Mouse (Mus musculus) hindbrain, embryonic 10.5 days (tissue): ENCODE results near the gene Tmem38a. TPM values are rescaled to one million over a fixed set of nuclear protein-coding genes. Genes with fewer than 3 reads are reported as not detected.

Source experiments
- DNase-seq: peaks from one replicate; pipeline ENCODE4 v3.0.0-alpha.2; 2017; ENCODE audit warnings: low spot score
- H3K27ac ChIP-seq: fragments of 300-500 bp; sonication (generic); 2 replicates; pipeline ENCODE4 v1.5.1; 2016; ENCODE audit warnings: mild to moderate bottlenecking, moderate library complexity
- H3K27me3 ChIP-seq: fragments of 300-500 bp; sonication (generic); 2 replicates; pipeline ENCODE4 v1.6.1; 2016; ENCODE audit warnings: mild to moderate bottlenecking; ENCODE audit not compliant: poor library complexity, insufficient read depth, severe bottlenecking
- H3K36me3 ChIP-seq: fragments of 300-500 bp; sonication (generic); 2 replicates; pipeline ENCODE4 v1.6.1; 2016; ENCODE audit warnings: mild to moderate bottlenecking, moderate library complexity
- H3K4me1 ChIP-seq: fragments of 300-500 bp; sonication (generic); replicated peaks from 2 replicates; pipeline ENCODE4 v1.6.1; 2016; ENCODE audit warnings: mild to moderate bottlenecking
- H3K4me3 ChIP-seq: fragments of 300-500 bp; sonication (generic); 2 replicates; pipeline ENCODE4 v1.5.1; 2016; ENCODE audit warnings: mild to moderate bottlenecking, moderate library complexity
- H3K9me3 ChIP-seq: fragments of 300-500 bp; sonication (generic); 2 replicates; pipeline ENCODE4 v1.6.1; 2016; ENCODE audit warnings: mild to moderate bottlenecking, moderate library complexity
- WGBS: fragments of 180-500 bp; shearing (Covaris S2); methylation state at CpG from one replicate; pipeline ENCODE4 v1.1.7; 2016; 5-methylcytosine and 5-hydroxymethylcytosine counted together
- polyA plus RNA-seq: library from polyadenylated mRNA; unstranded; fragments of >200 nt; fragmentation: Nextera tagmentation; extraction: Ambion mirVana; gene quantifications from 2 replicates; pipeline ENCODE4 v1.2.1, GENCODE M21; 2016

The Tmem38a gene
- polyA plus RNA-seq, 1 experiment from 2014 or later, result 11.0 TPM

- Histone ChIP-seq H3K36me3 (peaks cover 39% of the 10 kb centered on the region), H3K4me1 (peaks cover 32% of the 10 kb centered on the region), H3K27me3 (no peaks in the 10 kb centered on the region), H3K4me3 (peak within 1 kb of the TSS; percentile 76), H3K9me3 (no peaks in the 10 kb centered on the region), H3K27ac (peak within 1 kb of the TSS; percentile 93)
- DNase-seq, result peak; percentile 98
- WGBS, result under 1% methylated on average over 52 of the region's 52 CpGs
These were observed 933 bp upstream of the Tmem38a start, which contains the start of gene Smim7 for GRCm38 (mm10) chr8:72570633-72571610. Gene Smim7, minus strand, starts transcription at chr8:72571088.

GRCm38 (mm10) chr8:72572507-72572906, 652 bp downstream of the Tmem38a start:
- peaks cover 23% of the 10 kb centered on the region for H3K36me3 ChIP-seq
- H3K4me1 ChIP-seq, result peaks cover 32% of the 10 kb centered on the region
- H3K4me3 ChIP-seq, result peak overlapping the region; percentile 76
- DNase-seq, result no peak
- 6% methylated on average over 10 of the region's 10 CpGs for WGBS
- H3K9me3 ChIP-seq, result no peaks in the 10 kb centered on the region
- no peaks in the 10 kb centered on the region for H3K27me3 ChIP-seq
- peak overlapping the region; percentile 93 for H3K27ac ChIP-seq

- H3K27me3 ChIP-seq, result no peaks in the 10 kb centered on the region
- WGBS, result 89% methylated on average over 6 of the region's 6 CpGs
- H3K4me1 ChIP-seq, result peaks cover 32% of the 10 kb centered on the region
- no peak overlapping the region for H3K27ac ChIP-seq
- H3K36me3 ChIP-seq, result peaks cover 13% of the 10 kb centered on the region
- H3K4me3 ChIP-seq, result no peak overlapping the region
- H3K9me3 ChIP-seq, result no peaks in the 10 kb centered on the region
- no peak for DNase-seq
These were observed 1.6 kb downstream of the Tmem38a start for GRCm38 (mm10) chr8:72573450-72573849.

DNA sequence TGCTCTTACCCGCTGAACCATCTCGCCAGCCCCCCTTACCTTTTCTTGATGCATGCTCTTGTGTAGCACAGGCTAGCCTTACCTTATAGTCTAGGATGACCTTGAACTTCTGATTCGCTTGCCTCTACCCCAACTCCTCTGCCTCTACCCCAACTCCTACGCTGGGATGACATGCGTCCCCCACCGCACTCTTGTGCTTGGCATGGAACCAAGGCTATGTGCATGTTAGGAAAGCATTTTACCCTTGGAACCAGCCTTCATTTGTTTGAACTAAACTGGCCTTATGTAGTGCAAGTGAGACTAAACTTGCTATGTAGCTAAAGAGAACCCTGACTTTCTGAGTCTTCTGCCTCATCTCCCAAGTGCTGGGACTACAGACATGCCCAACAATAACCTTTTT, 4.1 kb downstream of the Tmem38a start:
- H3K9me3 ChIP-seq, result no peaks in the 10 kb centered on the region
- no peak for DNase-seq
- H3K36me3 ChIP-seq, result no peaks in the 10 kb centered on the region
- H3K27me3 ChIP-seq, result no peaks in the 10 kb centered on the region
- WGBS, result 93% methylated on average over 6 of the region's 6 CpGs
- peaks cover 22% of the 10 kb centered on the region for H3K4me1 ChIP-seq
- no peak overlapping the region for H3K4me3 ChIP-seq
- no peak overlapping the region for H3K27ac ChIP-seq

DNA sequence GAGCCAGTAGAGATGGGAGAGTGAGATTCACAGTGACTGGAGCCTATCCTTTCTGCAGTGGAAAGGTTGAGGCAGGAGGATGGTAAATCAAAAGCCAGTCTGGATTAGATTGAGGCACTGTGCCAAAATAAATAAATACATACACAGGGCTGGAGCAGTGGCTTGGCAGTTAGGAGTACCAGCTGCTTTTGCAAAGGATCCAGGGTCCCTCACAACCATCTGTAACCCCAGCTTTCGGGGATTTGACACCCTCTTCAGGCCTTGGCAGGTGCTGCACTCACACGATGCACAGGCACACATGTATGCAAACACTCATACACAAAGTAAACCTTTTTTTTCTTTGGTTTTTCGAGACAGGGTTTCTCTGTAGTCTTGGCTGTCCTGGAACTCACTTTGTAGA, 5.4 kb downstream of the Tmem38a start:
- Histone ChIP-seq H3K27me3 (no peaks in the 10 kb centered on the region), H3K4me1 (peaks cover 15% of the 10 kb centered on the region), H3K27ac (no peak overlapping the region), H3K4me3 (no peak overlapping the region), H3K36me3 (peaks cover 3% of the 10 kb centered on the region; the same call in 1 of the 2 replicates), H3K9me3 (no peaks in the 10 kb centered on the region)
- 84% methylated on average over 3 of the region's 3 CpGs for WGBS
- no peak for DNase-seq

GRCm38 (mm10) chr8:72577941-72578340, 6.1 kb downstream of the Tmem38a start:
- H3K27me3 ChIP-seq, result no peaks in the 10 kb centered on the region
- WGBS, result 81% methylated on average over 1 of the region's 1 CpGs
- peaks cover 3% of the 10 kb centered on the region; the same call in 1 of the 2 replicates for H3K36me3 ChIP-seq
- H3K27ac ChIP-seq, result no peak overlapping the region
- DNase-seq, result no peak
- no peaks in the 10 kb centered on the region for H3K9me3 ChIP-seq
- no peak overlapping the region for H3K4me3 ChIP-seq
- peaks cover 8% of the 10 kb centered on the region for H3K4me1 ChIP-seq

DNA sequence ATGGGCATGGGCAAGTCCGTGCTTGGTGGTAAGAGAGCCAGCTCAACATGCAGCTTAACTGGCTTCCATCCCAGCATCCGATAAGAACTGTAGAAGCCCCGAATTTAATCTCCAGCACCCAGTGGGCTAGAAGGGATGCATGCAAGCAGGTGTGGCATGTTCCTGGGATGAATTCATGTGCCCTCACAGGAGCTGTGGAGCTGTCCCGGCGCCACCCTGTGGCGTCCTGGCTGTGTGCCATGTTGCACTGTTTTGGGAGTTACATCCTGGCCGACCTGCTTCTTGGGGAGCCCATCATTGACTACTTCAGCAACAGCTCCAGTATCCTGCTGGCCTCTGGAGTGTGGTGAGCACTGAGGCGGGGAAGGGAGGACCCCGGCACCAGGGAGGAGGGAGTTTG, 7.5 kb downstream of the Tmem38a start:
- no peaks in the 10 kb centered on the region for H3K27me3 ChIP-seq
- H3K4me1 ChIP-seq, result no peaks in the 10 kb centered on the region
- H3K36me3 ChIP-seq, result peaks cover 3% of the 10 kb centered on the region; the same call in 1 of the 2 replicates
- 70% methylated on average over 9 of the region's 9 CpGs for WGBS
- no peaks in the 10 kb centered on the region for H3K9me3 ChIP-seq
- DNase-seq, result no peak
- H3K4me3 ChIP-seq, result no peak overlapping the region
- H3K27ac ChIP-seq, result no peak overlapping the region

GRCm38 (mm10) chr8:72583056-72583771, 11.4 kb downstream of the Tmem38a start:
- Histone ChIP-seq H3K4me1 (no peaks in the 10 kb centered on the region), H3K9me3 (no peaks in the 10 kb centered on the region), H3K36me3 (peaks cover 3% of the 10 kb centered on the region; the same call in 1 of the 2 replicates), H3K27ac (no peak overlapping the region), H3K4me3 (no peak overlapping the region), H3K27me3 (no peaks in the 10 kb centered on the region)
- 90% methylated on average over 7 of the region's 7 CpGs for WGBS
- no peak for DNase-seq

DNA sequence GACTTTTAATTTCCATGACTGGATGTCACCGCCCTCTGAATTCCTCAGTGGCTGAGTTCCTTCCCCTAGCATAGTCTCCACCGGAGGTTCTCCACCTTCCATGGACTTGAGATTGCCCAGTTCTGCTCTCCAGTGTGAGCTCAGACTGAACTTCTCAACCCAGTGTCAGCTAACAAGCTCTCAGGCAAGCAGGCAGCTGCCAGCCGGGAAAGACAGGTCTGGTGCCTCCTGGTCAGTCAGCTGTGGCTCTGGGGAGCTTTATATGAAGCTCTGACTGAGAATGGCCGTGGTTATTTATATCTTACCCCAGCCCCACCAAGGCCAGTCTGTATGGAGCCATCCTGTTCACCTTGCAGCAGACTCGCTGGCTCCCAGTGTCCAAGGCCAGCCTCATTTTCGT, 12.5 kb downstream of the Tmem38a start:
- Histone ChIP-seq H3K36me3 (peaks cover 3% of the 10 kb centered on the region; the same call in 1 of the 2 replicates), H3K27me3 (no peaks in the 10 kb centered on the region), H3K9me3 (no peaks in the 10 kb centered on the region), H3K27ac (no peak overlapping the region), H3K4me1 (no peaks in the 10 kb centered on the region), H3K4me3 (no peak overlapping the region)
- WGBS, result 87% methylated on average over 6 of the region's 6 CpGs
- DNase-seq, result no peak

DNA sequence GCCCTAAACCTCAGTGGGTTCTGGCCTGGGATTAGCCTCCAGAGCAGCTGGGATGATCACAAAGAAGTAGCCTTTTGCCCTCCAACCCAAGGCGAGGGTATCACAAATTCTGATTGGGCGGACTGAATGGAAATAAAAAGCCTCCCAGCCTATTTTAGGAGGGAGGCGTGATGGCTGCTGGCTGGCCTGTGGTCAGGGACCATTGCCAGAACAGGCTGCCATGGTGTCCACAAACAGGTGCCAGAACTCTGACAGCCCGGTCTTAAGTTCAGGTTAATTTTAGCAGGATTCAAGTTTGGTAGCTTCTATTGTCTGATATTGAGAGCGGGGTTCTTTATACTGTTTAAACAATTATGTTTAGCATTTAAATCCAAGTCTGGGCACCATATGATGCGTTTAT, 16.0 kb downstream of the Tmem38a start:
- H3K4me3 ChIP-seq, result no peak overlapping the region
- H3K27me3 ChIP-seq, result no peaks in the 10 kb centered on the region
- no peaks in the 10 kb centered on the region for H3K9me3 ChIP-seq
- no peak overlapping the region for H3K27ac ChIP-seq
- no peaks in the 10 kb centered on the region for H3K36me3 ChIP-seq
- no peak for DNase-seq
- 77% methylated on average over 6 of the region's 6 CpGs for WGBS
- H3K4me1 ChIP-seq, result no peaks in the 10 kb centered on the region

DNA sequence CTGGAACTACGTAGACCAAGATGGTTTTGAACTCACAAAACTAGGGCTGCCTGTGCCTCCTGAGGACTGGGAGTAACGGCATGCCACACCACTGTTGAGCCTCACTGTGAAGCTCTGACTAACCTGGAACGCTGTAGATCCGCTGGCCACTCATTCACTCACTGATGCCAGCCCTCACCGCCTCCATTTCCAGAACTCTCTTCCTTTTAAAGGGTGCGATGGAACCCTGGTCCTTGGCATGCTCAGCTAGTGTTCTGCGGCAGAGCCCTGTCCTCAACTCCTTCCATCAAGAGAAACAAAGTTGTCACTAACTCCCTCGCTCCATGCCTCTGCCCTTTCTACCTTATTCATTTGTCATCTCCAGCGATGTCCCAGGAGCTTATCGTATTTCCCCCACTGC, 17.0 kb downstream of the Tmem38a start:
- 90% methylated on average over 10 of the region's 10 CpGs for whole genome bisulfite sequencing
- DNase-seq, result no peak
- no peaks in the 10 kb centered on the region for H3K36me3 ChIP-seq
- no peaks in the 10 kb centered on the region for H3K9me3 ChIP-seq
- H3K4me1 ChIP-seq, result no peaks in the 10 kb centered on the region
- H3K27me3 ChIP-seq, result no peaks in the 10 kb centered on the region
- no peak overlapping the region for H3K27ac ChIP-seq
- no peak overlapping the region for H3K4me3 ChIP-seq

- Histone ChIP-seq H3K4me3 (no peak overlapping the region), H3K36me3 (no peaks in the 10 kb centered on the region), H3K9me3 (no peaks in the 10 kb centered on the region), H3K27me3 (no peaks in the 10 kb centered on the region), H3K4me1 (no peaks in the 10 kb centered on the region), H3K27ac (no peak overlapping the region)
- WGBS, result 81% methylated on average over 7 of the region's 7 CpGs
- no peak for DNase-seq
These were observed 17.4 kb downstream of the Tmem38a start for GRCm38 (mm10) chr8:72589286-72589685.

DNA sequence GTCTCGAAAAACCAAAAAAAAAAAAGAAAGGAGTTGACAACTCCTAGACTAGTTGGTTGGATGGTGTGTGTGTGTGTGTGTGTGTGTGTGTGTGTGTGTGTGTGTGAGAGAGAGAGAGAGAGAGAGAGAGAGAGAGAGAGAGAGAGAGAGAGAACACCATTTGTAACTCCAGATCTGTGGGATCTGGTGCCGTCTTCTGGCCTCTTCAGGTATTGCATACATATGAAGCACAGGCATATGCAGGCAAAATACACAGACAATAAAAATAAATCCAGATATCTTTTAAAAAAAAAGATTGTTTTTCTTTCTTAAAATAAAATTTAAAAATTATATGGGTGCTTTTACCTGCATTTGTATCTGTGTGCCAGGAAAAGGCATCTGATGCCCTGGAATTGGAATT, 18.3 kb downstream of the Tmem38a start:
- H3K4me1 ChIP-seq, result no peaks in the 10 kb centered on the region
- WGBS, result 62% methylated on average over 2 of the region's 2 CpGs
- no peaks in the 10 kb centered on the region for H3K27me3 ChIP-seq
- H3K9me3 ChIP-seq, result no peaks in the 10 kb centered on the region
- H3K36me3 ChIP-seq, result no peaks in the 10 kb centered on the region
- no peak overlapping the region for H3K4me3 ChIP-seq
- no peak overlapping the region for H3K27ac ChIP-seq
- DNase-seq, result peak; percentile 26
